Mouse (Mus musculus): ENCODE results near the gene Bcat1. TPM values are rescaled to one million over a fixed set of nuclear protein-coding genes. Genes with fewer than 3 reads are reported as not detected.
A peak's percentile ranks its signal among the peaks of the same experiment; 100 is the strongest.

Gene Bcat1
- total RNA-seq (2014; rRNA removed) (81.8 and 94.3 TPM in 2 replicates), polyA plus RNA-seq (2015; fragmentation: Nextera tagmentation; extraction: Ambion mirVana) (58.2 and 59.7 TPM in 2 replicates)

DNA sequence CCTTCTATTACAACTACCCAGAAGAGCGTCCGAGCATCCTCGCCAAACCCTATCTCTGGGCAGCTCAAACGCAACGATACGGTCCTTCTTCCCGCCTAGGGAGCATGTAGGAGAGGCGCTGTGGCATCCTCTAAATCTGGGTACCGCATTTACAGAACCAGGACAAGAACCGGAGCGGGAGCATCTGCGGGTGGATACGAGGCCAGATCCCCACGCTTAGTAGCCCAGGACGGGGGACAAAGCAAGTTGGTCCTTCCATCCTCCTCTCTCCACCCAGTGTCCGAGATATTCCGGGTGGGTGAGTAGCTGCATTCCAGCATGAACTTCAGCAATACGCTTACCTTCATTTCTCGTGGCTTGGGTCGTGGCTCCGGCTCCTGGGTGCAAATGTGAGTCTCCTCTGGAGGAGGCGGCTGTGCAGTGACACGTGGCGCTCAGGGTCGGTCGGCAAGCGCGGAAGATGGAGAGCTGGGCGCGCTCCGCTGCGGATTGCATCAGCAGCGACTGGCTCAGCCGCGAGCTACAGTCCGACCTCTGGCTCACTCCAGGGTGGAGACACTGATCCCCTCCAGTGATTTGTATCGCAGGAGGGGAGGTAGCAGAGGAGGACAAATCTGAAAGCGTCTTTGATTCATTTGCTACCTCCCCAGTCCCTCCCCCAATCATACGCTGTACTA lies at the start of gene Bcat1:
Gene Bcat1, minus strand, starts transcription at position 637 of the 677 bp plus-strand sequence.
- Histone ChIP-seq H3K9ac (replicated peaks; ENCODE audit: low read length) (peak within 1 kb of the TSS; percentile 58), H3K4me2 (ENCODE audit: low read depth, low read length) (peak within 1 kb of the TSS; percentile 97), H3K36me3 (ENCODE audit: insufficient read depth, low read length) (no peaks in the 10 kb centered on the region), H3K4me1 (ENCODE audit: insufficient read depth, low read length) (no peaks in the 10 kb centered on the region), H3K9me3 (ENCODE audit: low read length) (no peaks in the 10 kb centered on the region), H3K4me3 (ENCODE audit: low read length) (peak within 1 kb of the TSS; percentile 53), H3K27ac (peak within 1 kb of the TSS; percentile 55; the same call in 1 of the 2 replicates), H3K27me3 (ENCODE audit: insufficient read depth, low read length) (no peaks in the 10 kb centered on the region)
- DNase-seq (ENCODE audit: low spot score) (peak; percentile 61), ATAC-seq (peak; percentile 83)
- WGBS: under 1% methylated on average over 39 of the region's 39 CpGs
- TF ChIP-seq CTCF (IDR thresholded peaks at IDR 0.05; ENCODE audit: low read depth): no peak

DNA sequence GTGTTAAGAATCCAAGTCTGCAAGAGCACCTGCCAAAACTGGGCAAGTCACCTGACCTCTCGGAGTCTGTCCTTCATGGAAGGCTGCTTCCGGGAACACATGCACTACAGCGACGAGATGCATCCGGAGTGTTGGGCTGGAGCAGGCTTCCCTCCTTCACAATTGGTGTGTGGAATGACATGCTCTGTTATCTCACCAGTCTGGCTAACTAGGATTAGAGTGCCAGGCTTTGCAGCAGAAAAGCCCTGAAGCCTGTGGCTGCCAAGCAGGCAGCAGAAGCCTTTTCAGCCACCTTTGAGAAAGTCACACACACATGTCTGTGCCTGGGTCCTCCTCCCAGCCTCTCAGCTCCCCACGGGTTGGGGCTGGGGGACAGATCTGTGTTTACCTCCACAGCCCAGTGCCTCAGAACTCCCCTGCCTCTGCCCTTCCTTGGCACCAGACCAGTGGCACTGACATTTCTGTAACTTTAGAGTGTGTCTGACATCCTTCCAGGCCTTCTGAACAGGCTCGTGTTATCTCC lies 49.7 kb upstream of the Bcat1 start:
- DNase-seq (ENCODE audit: low spot score) (peak; percentile 15), ATAC-seq (peak; percentile 72; the same call in 1 of the 2 replicates)
- WGBS: 53% methylated on average over 7 of the region's 7 CpGs

DNA sequence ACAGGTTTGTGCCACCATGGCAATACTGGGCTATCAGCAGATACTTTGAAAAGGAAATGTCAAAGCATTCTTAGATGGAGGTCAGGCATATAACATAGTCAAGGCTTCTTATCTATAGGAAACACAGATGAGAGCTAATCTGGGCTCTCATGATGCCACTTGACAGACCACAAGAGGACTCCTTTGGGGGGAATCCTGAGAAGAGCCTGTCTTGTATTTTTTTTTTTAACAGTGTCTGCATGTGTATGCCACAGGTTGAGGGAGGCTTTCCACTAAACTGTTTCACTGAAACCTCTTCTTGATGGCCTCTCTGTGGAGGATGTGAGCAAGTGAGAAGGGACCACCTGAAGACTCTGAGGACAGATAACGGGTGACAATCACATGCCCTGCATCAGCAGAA lies 48.6 kb upstream of the Bcat1 start:
- no peak for TF ChIP-seq CTCF (IDR thresholded peaks at IDR 0.05; ENCODE audit: low read depth)
- Histone ChIP-seq H3K4me1 (ENCODE audit: insufficient read depth, low read length) (no peaks in the 10 kb centered on the region), H3K9me3 (ENCODE audit: low read length) (no peaks in the 10 kb centered on the region), H3K9ac (replicated peaks; ENCODE audit: low read length) (no peak overlapping the region), H3K36me3 (ENCODE audit: insufficient read depth, low read length) (no peaks in the 10 kb centered on the region), H3K27ac (no peak overlapping the region), H3K27me3 (ENCODE audit: insufficient read depth, low read length) (no peaks in the 10 kb centered on the region), H3K4me2 (ENCODE audit: low read depth, low read length) (no peak overlapping the region), H3K4me3 (ENCODE audit: low read length) (no peak overlapping the region)
- no peak for DNase-seq (ENCODE audit: low spot score)
- WGBS: 86% methylated on average over 1 of the region's 1 CpGs
- no peak for ATAC-seq

More for the DNA sequence above, 49.7 kb upstream of the Bcat1 start:
- H3K4me1 ChIP-seq (ENCODE audit: insufficient read depth, low read length): no peaks in the 10 kb centered on the region
- no peaks in the 10 kb centered on the region for H3K27me3 ChIP-seq (ENCODE audit: insufficient read depth, low read length)
- H3K36me3 ChIP-seq (ENCODE audit: insufficient read depth, low read length): no peaks in the 10 kb centered on the region
- H3K4me2 ChIP-seq (ENCODE audit: low read depth, low read length): no peak overlapping the region
- H3K9me3 ChIP-seq (ENCODE audit: low read length): no peaks in the 10 kb centered on the region
- H3K4me3 ChIP-seq (ENCODE audit: low read length): no peak overlapping the region
- no peak overlapping the region for H3K27ac ChIP-seq
- H3K9ac ChIP-seq (replicated peaks; ENCODE audit: low read length): no peak overlapping the region
- TF ChIP-seq CTCF (IDR thresholded peaks at IDR 0.05; ENCODE audit: low read depth): no peak

- Histone ChIP-seq H3K4me1 (ENCODE audit: insufficient read depth, low read length) (no peaks in the 10 kb centered on the region), H3K9ac (replicated peaks; ENCODE audit: low read length) (no peak overlapping the region), H3K9me3 (ENCODE audit: low read length) (no peaks in the 10 kb centered on the region), H3K4me2 (ENCODE audit: low read depth, low read length) (no peak overlapping the region), H3K27ac (no peak overlapping the region), H3K4me3 (ENCODE audit: low read length) (no peak overlapping the region), H3K36me3 (ENCODE audit: insufficient read depth, low read length) (no peaks in the 10 kb centered on the region), H3K27me3 (ENCODE audit: insufficient read depth, low read length) (no peaks in the 10 kb centered on the region)
- WGBS: 84% methylated on average over 11 of the region's 11 CpGs
- no peak for ATAC-seq
- TF ChIP-seq CTCF (IDR thresholded peaks at IDR 0.05; ENCODE audit: low read depth): no peak
- DNase-seq (ENCODE audit: low spot score): no peak
These were observed 47.4 kb upstream of the Bcat1 start for GRCm38 (mm10) chr6:145123136-145124060.

DNA sequence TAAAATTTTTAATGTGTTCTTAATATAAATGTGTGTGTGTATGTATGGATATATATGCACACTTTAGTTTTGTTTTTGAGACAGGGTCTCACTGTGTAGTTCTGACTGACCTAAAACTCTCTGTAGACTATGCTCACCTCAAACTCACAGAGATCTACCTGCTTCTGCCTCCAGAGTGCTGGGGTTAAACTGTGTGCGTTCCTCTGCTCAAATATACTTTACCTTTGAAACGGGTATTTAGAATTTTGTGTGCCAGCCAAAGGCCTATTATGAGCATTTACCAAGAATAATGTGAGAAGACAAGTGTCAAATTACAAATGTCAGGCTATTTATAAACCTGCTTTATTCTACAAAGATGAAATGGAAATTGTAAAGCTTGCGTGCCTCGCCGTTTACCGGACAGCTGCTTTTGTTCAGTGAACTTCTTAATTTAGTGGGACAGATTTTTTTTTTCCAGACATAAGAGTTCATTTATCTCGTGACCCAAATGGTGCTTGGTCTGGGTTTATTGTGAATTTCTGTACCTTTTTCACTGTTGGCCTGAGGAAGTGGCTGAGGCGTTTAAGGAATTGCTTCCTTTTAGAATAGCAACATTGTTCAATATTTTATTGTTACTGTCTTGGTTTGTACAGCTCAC lies 46.6 kb upstream of the Bcat1 start:
- DNase-seq (ENCODE audit: low spot score): no peak
- TF ChIP-seq CTCF (IDR thresholded peaks at IDR 0.05; ENCODE audit: low read depth): no peak
- Histone ChIP-seq H3K4me3 (ENCODE audit: low read length) (no peak overlapping the region), H3K4me2 (ENCODE audit: low read depth, low read length) (no peak overlapping the region), H3K27me3 (ENCODE audit: insufficient read depth, low read length) (no peaks in the 10 kb centered on the region), H3K9me3 (ENCODE audit: low read length) (no peaks in the 10 kb centered on the region), H3K9ac (replicated peaks; ENCODE audit: low read length) (no peak overlapping the region), H3K36me3 (ENCODE audit: insufficient read depth, low read length) (no peaks in the 10 kb centered on the region), H3K27ac (no peak overlapping the region), H3K4me1 (ENCODE audit: insufficient read depth, low read length) (no peaks in the 10 kb centered on the region)
- no peak for ATAC-seq
- 46% methylated on average over 8 of the region's 8 CpGs for WGBS

All from hindbrain, postnatal 0 days (tissue).